Mouse (Mus musculus): ENCODE data around the gene Olfr323.

DNA sequence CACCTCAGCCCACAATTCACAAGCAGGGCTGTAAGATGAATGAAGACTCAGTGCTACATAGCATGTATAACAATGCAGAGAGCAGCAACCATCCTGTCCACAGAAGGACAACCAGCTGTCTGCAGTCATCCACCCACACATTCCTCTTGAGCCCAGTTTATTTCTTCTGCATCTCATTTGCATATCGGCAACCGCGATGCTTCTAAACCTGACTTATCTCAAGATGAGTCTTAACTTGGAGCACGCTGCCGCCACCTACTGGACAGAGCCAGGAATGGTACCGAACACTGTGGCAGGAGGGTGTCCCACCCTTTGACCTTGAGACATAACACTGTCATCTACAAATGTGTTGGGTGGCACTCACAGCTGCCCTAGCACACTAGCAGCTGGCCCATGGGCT lies 13.0 kb upstream of the Olfr323 start:
- TF ChIP-seq CTCF (IDR thresholded peaks at IDR 0.05; ENCODE audit: insufficient read depth, low read length) (peak; percentile 85), POLR2A (IDR thresholded peaks at IDR 0.05; ENCODE audit: borderline replicate concordance, extremely low read depth, low read depth, low read length) (no peak)
